Mouse (Mus musculus): ENCODE data around the gene Avpr1b.
"Not testable (repeated sequence)": the region's sequence is repeated elsewhere in the genome, so short reads cannot be mapped to it uniquely, and the experiment has no call there.

Avpr1b gene

DNA sequence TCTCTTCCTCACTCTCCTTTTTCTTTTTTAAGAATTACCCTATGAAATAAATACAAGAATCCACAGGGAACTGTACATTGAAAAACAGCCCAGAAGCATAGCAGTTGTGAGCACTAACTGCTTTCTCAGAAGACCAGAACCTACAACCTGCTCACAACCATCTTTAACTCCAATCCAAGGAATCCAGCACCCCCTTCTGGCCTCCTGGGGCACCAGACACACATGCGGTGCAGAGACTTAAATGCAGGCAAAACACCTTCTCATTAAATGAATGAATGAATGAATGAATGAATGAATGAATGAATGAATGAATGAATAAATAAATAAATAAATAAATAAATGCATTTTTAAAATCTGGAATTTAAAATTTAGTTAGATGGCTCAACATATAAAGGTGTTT, 19.5 kb downstream of the Avpr1b start:
- DNase-seq (ENCODE audit: low read depth), result no peak

DNA sequence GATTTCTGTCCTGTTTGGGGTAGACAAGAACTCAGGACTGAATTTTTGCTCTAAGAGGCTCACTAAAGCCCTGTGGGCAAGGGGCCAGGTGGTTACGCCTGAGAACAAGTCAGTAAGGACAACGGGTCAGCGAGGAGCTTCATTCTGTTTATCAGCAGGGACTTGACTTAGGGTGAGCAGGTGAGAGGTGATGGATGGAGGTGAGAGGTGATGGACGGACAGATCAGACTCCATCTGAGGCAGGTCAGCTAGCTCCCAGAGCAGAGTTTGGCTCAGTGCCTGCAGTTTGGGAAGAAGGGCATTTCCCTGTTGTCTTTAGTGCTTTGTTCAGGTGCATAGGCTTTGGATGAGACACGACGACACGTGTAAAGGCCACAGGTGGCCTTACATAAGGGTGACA, 20.3 kb downstream of the Avpr1b start:
- no peak for DNase-seq (ENCODE audit: low read depth)

DNA sequence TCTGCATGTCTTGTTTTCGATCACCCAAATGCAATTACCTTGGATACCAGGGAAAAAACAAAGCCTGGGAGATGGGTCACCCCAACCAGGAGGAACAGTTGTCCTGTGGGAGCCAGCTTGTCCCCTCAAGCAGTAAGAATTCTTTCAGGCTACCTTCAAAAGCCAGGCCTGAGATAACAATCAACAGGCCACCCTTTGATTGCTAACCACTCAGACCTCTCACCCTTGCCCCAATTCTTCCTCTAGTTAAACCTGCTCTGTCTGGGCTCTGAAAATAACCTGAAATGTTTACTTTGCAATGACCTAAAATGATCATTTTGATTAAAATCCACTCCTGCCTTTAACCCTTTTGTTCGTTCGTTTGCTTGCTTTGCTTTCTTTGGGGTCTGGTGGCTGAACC, 24.6 kb downstream of the Avpr1b start:
- no peak for DNase-seq (ENCODE audit: low read depth)

GRCm38 (mm10) chr1:131624175-131624835, 25.3 kb downstream of the Avpr1b start:
- no peak for DNase-seq (ENCODE audit: low read depth)

DNA sequence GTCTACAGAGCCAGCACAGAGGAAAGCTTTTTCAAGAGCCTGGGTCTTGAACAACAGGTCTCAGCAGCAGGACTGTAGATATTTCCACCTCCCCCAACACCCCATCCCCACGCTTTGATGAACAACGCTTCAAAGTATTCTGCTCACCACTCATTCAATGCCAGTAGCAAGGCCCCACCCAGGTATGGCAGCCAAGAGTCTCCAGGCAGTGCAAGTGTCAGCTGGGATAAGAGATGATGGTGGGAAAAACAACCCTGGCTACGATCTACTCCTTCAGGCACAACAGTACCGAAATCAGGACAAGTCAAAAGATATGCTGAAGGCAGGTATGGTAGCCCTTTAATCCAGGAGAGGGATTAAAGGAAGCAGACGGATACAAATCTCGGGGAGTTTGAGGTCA, 27.2 kb downstream of the Avpr1b start:
- no peak for DNase-seq (ENCODE audit: low read depth)

GRCm38 (mm10) chr1:131632216-131632615, 33.2 kb downstream of the Avpr1b start:
- not testable (repeated sequence) for DNase-seq (ENCODE audit: low read depth)

DNA sequence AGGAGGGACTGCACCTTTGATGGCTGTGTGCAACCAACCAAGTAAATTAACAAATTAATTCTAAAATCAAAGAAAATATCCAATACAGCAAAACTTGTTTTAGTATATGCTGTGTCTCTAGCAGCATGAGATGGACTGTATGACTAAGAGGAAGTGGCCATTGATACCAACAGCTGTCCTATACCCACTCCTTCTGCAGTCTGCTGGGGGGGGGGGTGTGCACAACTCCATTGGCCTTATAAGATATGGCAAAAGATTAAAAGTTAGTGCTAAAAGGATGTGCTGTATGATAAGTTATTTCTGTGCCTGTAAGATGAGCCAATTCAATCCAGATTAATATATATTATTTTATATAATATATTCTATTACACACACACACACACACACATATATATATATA, 35.5 kb downstream of the Avpr1b start:
- no peak for DNase-seq (ENCODE audit: low read depth)

DNA sequence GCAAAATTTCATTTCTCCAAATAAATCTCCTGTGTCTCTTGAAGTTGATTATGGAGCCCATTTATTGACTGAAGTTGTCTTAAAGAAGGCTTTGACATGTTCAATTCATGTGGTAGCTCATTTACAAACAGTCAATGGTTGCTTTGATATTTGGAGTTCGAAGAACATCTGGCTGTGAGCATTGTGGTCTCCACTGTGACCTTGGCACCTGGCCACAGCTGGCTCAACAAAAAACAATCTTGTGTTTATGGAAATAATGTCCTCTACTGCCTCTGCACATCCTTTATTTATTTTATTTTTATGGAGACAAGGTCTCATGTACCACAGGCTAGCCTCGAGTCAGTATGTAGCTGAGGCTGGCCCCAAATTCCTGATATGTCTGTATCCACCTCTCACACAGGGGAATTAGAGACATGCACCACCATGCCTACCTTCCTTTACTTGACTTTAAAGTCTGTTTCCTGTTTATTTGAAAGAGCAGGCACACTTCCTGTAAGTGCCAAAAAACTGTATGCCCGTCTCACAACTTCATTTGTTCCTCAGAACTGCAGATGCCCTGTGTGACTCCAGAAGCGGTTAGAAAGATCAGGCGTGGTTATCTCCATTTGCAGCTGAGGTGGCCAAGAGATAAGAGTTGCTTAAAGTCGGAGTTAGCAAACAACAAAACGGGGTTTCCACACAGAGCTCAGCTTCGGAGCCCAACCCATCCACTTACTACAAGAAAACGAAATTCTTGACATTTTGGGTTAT, 38.9 kb downstream of the Avpr1b start, which contains the start of gene Ctse:
Gene Ctse (plus strand): TSS at position 516 of the 750 bp plus-strand sequence.
- DNase-seq (ENCODE audit: low read depth), result no peak

- no peak for DNase-seq (ENCODE audit: low read depth)
Measured at GRCm38 (mm10) chr1:131638541-131639421, 39.7 kb downstream of the Avpr1b start.

DNA sequence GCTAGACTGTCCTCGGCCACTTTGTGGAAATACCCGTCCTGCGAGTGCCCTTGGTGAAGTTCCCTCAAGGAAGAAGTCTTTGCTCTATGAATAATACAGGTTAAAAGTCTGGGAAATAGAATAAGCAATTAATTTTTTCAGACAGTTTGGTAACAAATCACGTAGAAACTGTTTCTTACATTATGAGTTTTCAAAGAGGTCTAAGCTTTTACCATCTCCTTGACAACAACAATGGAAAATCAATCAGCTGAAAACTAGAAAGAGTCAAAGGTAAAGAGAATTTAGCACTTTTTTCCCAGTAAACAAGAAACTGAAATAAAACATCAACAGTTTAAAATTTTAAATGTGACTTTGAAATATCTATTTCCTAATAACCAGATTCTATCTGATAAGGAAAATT, 41.0 kb downstream of the Avpr1b start:
- DNase-seq (ENCODE audit: low read depth), result no peak

- DNase-seq (ENCODE audit: low read depth), result no peak
Measured at GRCm38 (mm10) chr1:131641565-131641964, 42.5 kb downstream of the Avpr1b start.

DNA sequence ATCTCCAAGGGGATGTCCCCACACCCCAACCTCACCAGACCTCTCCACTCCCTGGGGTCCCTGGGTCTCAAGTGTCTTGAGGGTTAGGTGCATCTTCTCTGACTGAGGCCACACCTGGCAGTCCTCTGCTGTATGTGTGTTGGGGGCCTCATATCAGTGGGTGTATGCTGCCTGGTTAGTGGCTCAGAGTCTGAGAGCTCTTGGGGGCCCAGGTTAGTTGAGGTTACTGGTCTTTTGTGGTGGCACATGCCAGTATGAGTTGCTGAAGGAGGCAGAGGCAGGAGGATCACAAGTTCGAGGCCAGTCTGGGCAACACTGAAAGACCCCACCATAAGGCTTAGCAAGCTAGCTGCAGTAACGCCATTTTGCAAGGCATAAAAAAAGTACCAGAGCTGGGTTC, 43.2 kb downstream of the Avpr1b start:
- no peak for DNase-seq (ENCODE audit: low read depth)

- DNase-seq (ENCODE audit: low read depth), result no peak
Measured at GRCm38 (mm10) chr1:131652670-131653443, 53.8 kb downstream of the Avpr1b start.

DNA sequence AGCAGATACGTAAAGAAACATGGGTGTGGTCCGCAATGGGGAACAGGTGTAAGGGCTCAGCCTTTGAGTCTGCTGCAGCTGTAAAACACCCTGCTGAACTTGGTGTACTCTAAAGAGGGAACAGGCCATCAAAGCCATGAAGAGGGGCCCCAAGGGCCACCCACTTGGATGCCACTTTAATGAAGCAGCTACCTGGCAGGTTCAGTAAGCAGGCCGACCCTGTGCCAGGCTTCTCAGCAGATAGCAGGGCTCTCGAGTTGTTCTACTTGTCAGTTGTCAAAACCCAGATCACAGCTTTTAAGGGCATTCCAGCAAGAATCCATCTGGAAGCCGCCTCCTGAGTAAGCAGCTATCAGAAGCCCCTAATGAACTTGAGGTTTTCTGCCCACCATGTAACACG, 56.6 kb downstream of the Avpr1b start:
- DNase-seq (ENCODE audit: low read depth), result no peak

- peak; percentile 94 for DNase-seq (ENCODE audit: low read depth)
Measured at GRCm38 (mm10) chr1:131657945-131658354, 58.9 kb downstream of the Avpr1b start.

DNA sequence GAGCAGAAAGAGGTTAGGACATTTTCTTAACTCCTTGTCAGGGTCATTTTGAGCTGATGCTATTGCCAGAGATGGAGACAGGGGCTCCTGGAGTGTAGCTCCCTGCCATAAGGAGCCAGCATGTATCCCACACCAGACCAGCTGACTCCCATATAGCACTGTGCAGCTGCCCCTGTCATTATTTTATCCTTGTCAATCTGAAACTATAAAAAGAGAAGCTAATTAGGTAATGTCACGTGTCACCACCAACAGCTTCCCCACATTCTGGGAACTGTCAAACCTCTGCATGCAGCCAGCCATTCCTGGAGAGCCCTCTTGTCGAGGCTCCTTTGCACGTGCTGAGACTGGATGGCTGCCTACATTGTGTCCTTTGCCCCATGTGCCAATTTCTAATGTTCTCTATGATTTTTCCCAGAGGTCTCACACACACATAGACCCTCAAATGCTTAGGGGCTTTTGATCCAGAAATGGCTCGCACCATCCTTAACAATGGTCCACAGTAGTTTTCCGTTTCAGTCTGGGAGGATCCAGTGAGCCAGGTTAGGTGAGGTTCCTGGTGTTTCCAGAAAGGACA, 60.6 kb downstream of the Avpr1b start:
- DNase-seq (ENCODE audit: low read depth), result no peak

DNA sequence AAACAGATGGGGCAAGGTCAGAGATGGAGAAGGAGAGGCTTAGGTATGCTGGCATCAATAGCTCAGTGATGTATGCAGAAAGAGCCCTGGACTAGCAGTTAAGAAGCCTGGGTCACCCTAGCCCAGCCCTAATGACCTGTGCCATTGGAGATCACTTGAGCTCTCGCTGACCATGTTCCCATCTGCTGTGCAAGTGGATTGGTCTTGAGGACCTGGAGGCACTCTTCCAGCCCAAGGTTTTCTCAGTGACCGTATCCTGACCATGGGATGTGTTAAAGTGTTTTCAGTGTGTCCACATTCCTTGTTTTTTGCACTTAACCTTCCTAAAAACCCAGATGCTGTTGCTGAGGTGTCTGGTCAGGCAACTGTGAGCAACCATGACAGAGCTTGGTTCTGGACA, 61.2 kb downstream of the Avpr1b start:
- DNase-seq (ENCODE audit: low read depth), result no peak

- DNase-seq (ENCODE audit: low read depth), result no peak
Measured at GRCm38 (mm10) chr1:131660716-131661472, 61.9 kb downstream of the Avpr1b start.
